Mouse (Mus musculus): Measurements from ENCODE around the gene Npas4. TPM values are rescaled to one million over a fixed set of nuclear protein-coding genes. Genes with fewer than 3 reads are reported as not detected.
A peak's percentile ranks its signal among the peaks of the same experiment; 100 is the strongest.
"Not testable (repeated sequence)": the region's sequence is repeated elsewhere in the genome, so short reads cannot be mapped to it uniquely, and the experiment has no call there.

Gene Npas4
- total and polyA plus RNA-seq, 2 experiments from 2014 or later = 0.36 to 3.8 TPM

- Histone ChIP-seq H3K27ac (ENCODE audit: low read depth, low read length) (peak within 1 kb of the TSS; percentile 75), H3K4me3 (ENCODE audit: low read depth, low read length) (peak within 1 kb of the TSS; percentile 66), H3K36me3 (ENCODE audit: insufficient read depth) (peaks cover 27% of the 10 kb centered on the region), H3K9ac (peak within 1 kb of the TSS; percentile 61), H3K27me3 (ENCODE audit: insufficient read depth, low read length) (no peaks in the 10 kb centered on the region), H3K4me2 (ENCODE audit: low read depth) (peak within 1 kb of the TSS; percentile 71), H3K4me1 (ENCODE audit: insufficient read depth) (peaks cover 4% of the 10 kb centered on the region), H3K9me3 (ENCODE audit: low read length) (no peaks in the 10 kb centered on the region)
- TF ChIP-seq CTCF (IDR thresholded peaks at IDR 0.05; ENCODE audit: low read depth) = peak; percentile 91
- DNase-seq (peak; percentile 98), ATAC-seq (peak; percentile 99)
- under 1% methylated on average over 34 of the region's 34 CpGs for WGBS
Measured at GRCm38 (mm10) chr19:4961928-4962601, 28.1 kb downstream of the Npas4 start, which contains the start of gene Mrpl11. Gene Mrpl11 (plus strand): TSS chr19:4962147.

- H3K4me1 ChIP-seq (ENCODE audit: insufficient read depth); H3K4me3 ChIP-seq (ENCODE audit: low read depth, low read length); H3K27me3 ChIP-seq (ENCODE audit: insufficient read depth, low read length); H3K9me3 ChIP-seq (ENCODE audit: low read length); H3K36me3 ChIP-seq (ENCODE audit: insufficient read depth); H3K9ac ChIP-seq; H3K4me2 ChIP-seq (ENCODE audit: low read depth); DNase-seq; ATAC-seq; H3K27ac ChIP-seq (ENCODE audit: low read depth, low read length): not testable (repeated sequence)
- WGBS = 77% methylated on average over 9 of the region's 9 CpGs
Measured at GRCm38 (mm10) chr19:4948641-4949040, 41.5 kb downstream of the Npas4 start.

GRCm38 (mm10) chr19:4945540-4945939, 44.6 kb downstream of the Npas4 start:
- H3K27me3 ChIP-seq (ENCODE audit: insufficient read depth, low read length) = no peaks in the 10 kb centered on the region
- H3K9ac ChIP-seq = no peak overlapping the region
- H3K36me3 ChIP-seq (ENCODE audit: insufficient read depth) = no peaks in the 10 kb centered on the region
- no peak overlapping the region for H3K27ac ChIP-seq (ENCODE audit: low read depth, low read length)
- no peaks in the 10 kb centered on the region; the same call in 1 of the 2 replicates for H3K4me1 ChIP-seq (ENCODE audit: insufficient read depth)
- no peak for TF ChIP-seq CTCF (IDR thresholded peaks at IDR 0.05; ENCODE audit: low read depth)
- no peaks in the 10 kb centered on the region for H3K9me3 ChIP-seq (ENCODE audit: low read length)
- DNase-seq (no peak), ATAC-seq (no peak)
- H3K4me3 ChIP-seq (ENCODE audit: low read depth, low read length) = no peak overlapping the region
- no peak overlapping the region for H3K4me2 ChIP-seq (ENCODE audit: low read depth)
- WGBS = 34% methylated on average over 6 of the region's 6 CpGs

GRCm38 (mm10) chr19:4943253-4943588, 46.9 kb downstream of the Npas4 start:
- Histone ChIP-seq H3K36me3 (ENCODE audit: insufficient read depth) (no peaks in the 10 kb centered on the region), H3K4me3 (ENCODE audit: low read depth, low read length) (peak overlapping the region; percentile 75), H3K9me3 (ENCODE audit: low read length) (no peaks in the 10 kb centered on the region), H3K9ac (peak overlapping the region; percentile 77), H3K27ac (ENCODE audit: low read depth, low read length) (peak overlapping the region; percentile 75), H3K4me2 (ENCODE audit: low read depth) (peak overlapping the region; percentile 88), H3K4me1 (ENCODE audit: insufficient read depth) (no peaks in the 10 kb centered on the region; the same call in 1 of the 2 replicates), H3K27me3 (ENCODE audit: insufficient read depth, low read length) (no peaks in the 10 kb centered on the region)
- 7% methylated on average over 13 of the region's 13 CpGs for WGBS
- ATAC-seq = peak; percentile 70
- no peak for TF ChIP-seq CTCF (IDR thresholded peaks at IDR 0.05; ENCODE audit: low read depth)
- DNase-seq = no peak

DNA sequence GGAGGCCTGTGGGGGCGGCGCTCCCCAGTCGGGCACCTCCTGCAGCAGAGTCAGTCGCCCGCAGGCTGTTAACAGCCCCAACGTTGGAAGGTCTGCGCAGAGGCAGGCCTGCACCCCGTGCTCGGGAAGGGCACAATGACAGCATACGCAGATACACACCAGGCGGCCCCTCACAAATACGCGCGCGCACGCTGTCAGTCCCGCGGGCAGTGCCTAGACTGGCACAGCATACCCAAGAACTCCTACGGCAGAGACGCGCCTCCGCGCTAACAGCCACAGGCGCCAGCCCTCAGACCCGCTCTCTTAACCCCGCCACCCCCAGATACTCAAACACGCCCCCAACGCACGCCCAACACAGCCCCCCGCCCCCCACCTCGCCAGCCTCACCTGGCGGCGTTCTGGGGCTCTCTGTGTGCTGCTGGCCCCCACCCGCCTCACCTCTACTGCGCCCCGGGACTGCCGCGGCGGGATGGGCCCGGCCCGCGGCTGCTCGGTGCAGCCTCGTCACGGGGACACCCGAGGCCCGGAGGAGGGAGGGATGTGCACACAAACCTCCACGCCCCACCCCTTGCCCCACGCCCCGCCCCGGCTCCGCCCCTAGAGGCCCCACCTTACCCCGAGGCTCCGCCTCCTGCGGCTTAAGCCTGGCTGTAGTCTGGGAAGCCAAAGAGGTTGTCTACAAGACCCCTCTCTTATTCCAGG, 47.4 kb downstream of the Npas4 start, which contains the start of gene Peli3:
TSS of gene Peli3 (minus strand) at position 577 of the 702 bp plus-strand sequence.
- H3K4me1 ChIP-seq (ENCODE audit: insufficient read depth) = no peaks in the 10 kb centered on the region; the same call in 1 of the 2 replicates
- DNase-seq (peak; percentile 90), ATAC-seq (peak; percentile 97)
- H3K4me2 ChIP-seq (ENCODE audit: low read depth) = peak within 1 kb of the TSS; percentile 88
- H3K9ac ChIP-seq = peak within 1 kb of the TSS; percentile 77
- no peaks in the 10 kb centered on the region for H3K9me3 ChIP-seq (ENCODE audit: low read length)
- H3K36me3 ChIP-seq (ENCODE audit: insufficient read depth) = peaks cover 4% of the 10 kb centered on the region; the same call in 1 of the 2 replicates
- no peaks in the 10 kb centered on the region for H3K27me3 ChIP-seq (ENCODE audit: insufficient read depth, low read length)
- TF ChIP-seq CTCF (IDR thresholded peaks at IDR 0.05; ENCODE audit: low read depth) = no peak
- H3K27ac ChIP-seq (ENCODE audit: low read depth, low read length) = peak within 1 kb of the TSS; percentile 75
- H3K4me3 ChIP-seq (ENCODE audit: low read depth, low read length) = peak within 1 kb of the TSS; percentile 75
- WGBS = 1% methylated on average over 52 of the region's 55 CpGs

DNA sequence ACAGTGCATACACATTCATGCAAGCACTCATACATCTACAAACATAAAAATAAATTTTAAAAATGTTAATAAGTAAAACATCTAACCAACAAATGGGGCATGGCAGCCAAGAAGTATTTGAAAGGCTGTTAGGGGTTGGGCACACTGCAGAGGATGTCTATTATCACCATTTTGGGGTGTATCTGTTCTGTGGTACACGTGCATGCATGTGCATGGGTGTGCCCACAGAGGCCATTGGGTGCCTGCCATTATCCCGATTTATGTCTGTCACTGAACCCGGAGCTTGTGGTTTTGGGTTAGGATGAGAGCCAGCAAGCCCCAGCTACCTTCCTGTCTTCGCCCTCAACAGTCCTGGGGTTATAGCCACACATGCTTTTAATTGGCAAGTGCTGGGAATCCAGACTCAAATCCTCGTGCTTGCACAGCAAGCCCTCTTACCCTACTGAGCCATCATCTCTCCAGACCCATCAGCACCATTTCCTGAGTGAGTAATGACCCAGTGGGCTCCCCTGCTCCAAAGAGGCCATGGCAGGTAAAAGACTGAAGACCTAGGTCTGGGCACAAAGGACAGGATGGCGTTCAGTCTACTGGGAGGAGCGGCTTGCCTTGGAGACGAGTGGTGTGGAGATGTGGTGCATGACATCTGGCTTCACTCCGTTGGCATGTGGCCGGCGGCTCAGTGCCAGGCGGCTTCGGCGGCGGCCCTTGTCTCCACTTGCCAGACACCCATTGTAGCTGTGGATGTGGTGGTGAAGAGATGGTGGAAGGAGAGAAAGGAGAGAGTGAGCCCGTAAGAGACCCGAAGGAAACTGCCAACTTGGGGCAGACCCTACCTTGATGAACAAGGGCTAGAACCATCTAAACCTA, 52.4 kb downstream of the Npas4 start:
- Histone ChIP-seq H3K4me1 (ENCODE audit: insufficient read depth) (no peaks in the 10 kb centered on the region; the same call in 1 of the 2 replicates), H3K4me3 (ENCODE audit: low read depth, low read length) (no peak overlapping the region), H3K4me2 (ENCODE audit: low read depth) (no peak overlapping the region), H3K9me3 (ENCODE audit: low read length) (no peaks in the 10 kb centered on the region), H3K9ac (no peak overlapping the region), H3K27ac (ENCODE audit: low read depth, low read length) (no peak overlapping the region), H3K27me3 (ENCODE audit: insufficient read depth, low read length) (no peaks in the 10 kb centered on the region), H3K36me3 (ENCODE audit: insufficient read depth) (peaks cover 22% of the 10 kb centered on the region)
- ATAC-seq = no peak
- DNase-seq = no peak
- no peak for TF ChIP-seq CTCF (IDR thresholded peaks at IDR 0.05; ENCODE audit: low read depth)
- 87% methylated on average over 17 of the region's 17 CpGs for WGBS

Measured in forebrain, postnatal 0 days (tissue).